Mouse (Mus musculus) testis, postnatal 10 days (tissue): ENCODE results near the gene Gm10282.

Source experiments
- DNase-seq: peaks from one replicate; pipeline ENCODE4 v3.0.0; 2021; ENCODE audit warnings: low spot score

Gene Gm10282

DNA sequence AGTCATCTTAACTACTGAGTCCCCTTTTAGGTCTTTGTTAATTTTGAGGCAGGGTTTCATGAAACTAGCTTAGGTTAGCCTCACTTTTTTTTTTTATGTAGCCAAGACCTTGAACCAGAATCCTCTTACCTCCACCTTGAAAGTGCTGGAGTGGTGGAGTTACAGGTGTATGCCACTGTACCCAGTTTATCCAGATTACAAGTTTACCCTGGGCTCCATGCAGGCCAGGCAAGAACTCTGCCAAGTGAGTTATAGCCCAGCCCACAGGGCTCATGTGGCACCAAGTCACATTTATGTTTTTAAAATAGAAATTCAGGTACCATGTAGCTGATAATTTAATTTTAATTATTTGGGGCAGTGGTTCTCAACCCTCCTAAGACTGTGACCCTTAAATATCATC, 43.6 kb downstream of the Gm10282 start:
- no peak for DNase-seq

DNA sequence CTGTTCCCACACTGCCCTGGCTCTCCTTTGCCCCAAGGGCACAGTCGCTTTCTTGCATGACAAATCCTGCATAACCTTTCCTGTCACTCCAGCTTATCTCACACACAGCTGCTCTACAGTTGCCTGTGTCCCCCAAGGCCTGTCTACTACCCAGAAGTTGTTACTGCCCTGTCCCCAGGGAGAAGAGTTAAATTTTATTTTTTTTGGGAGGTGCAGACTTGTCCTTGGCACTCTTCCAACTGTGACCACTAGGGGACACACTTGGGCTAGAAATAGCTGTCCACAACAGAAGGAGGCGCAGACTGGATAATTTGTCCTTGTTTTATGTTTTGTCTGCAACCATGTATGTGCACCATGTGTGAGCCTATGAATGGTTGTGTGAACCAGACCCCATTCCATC, 44.0 kb downstream of the Gm10282 start:
- peak; percentile 59 for DNase-seq

DNA sequence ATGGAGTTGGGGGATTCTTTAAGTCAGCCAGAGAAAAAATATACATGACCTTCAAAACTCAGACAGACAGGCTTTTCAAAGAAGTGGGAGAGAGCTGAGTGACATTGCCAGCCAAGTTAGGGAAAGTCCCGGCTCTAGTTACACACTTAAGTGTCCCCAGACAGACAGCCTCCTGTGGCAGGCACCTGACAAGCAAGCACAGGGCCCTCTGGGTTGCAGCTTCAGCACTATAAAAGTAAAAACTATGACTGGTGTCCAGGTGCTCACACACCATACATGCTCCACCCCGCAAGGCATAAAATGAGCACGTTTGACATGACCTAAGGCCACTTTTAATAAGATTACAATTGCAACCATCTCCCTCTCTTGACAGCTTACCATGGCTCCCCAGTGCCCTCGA, 44.5 kb downstream of the Gm10282 start:
- no peak for DNase-seq

DNA sequence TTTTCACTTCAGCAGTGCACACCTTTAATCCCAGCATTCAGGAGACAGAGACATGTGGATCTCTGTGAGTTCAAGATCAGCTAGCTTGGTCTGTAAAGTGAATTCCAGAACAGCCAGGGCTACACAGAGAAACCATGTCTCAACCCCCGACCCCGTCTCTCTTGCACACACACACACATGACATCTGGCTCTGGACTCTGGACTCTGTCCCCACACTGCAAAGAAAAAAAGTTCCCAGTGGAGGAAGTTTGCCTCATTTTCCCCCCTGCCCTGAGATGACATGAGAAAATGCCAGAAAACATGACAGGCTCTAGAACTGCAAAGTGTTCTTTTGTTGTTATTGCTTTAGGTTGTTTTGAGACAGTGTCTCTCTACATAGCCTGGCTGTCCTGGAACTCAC, 45.2 kb downstream of the Gm10282 start:
- no peak for DNase-seq

DNA sequence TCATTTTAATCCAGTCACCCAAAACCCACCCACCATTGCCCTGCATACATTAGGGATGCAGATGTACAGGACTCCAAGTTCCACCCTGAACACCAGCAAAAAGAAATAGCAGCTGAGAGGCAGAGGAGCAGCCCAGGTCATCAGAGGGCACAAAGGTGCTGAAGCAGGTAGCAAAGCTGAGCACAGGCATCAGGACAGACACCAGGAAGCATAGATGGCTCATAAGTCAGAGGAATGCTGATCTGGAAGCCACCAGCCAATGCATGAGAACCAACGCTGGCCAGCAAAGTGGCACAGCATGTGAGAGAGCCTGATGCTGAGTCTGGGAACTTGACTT, 47.2 kb downstream of the Gm10282 start:
- DNase-seq: no peak

- peak; percentile 65 for DNase-seq
Measured at GRCm38 (mm10) chr8:72257171-72257901, 47.7 kb downstream of the Gm10282 start.
